Mouse (Mus musculus): ENCODE results near the gene Coro7. TPM values are rescaled to one million over a fixed set of nuclear protein-coding genes. Genes with fewer than 3 reads are reported as not detected.

Gene Coro7
- total RNA-seq, 1 experiment, result 14.4 TPM

DNA sequence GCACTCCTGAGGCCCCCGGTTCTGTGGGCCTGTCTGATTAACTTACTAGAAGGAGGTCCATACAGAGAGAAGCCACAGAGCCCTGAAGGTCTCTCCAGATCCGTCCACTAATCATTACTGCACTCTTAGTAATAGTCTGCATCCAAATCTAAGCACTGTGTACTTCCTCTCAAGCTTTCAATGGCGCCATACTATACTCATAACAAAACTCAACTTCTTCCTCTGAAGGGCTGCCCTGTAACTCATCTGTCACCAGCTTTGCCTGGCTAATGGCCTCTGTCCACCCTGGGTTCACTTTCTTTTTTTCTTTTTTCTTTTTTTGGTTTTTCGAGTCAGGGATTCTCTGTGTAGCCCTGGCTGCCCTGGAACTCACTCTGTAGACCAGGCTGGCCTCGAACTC lies 1.5 kb downstream of the Coro7 start:
- no peak for TF ChIP-seq MAFK (IDR thresholded peaks at IDR 0.05; ENCODE audit: insufficient read depth, low read depth, low read length)
- TF ChIP-seq ZNF384 (IDR thresholded peaks at IDR 0.05; ENCODE audit: low read depth, low read length), result no peak
- TF ChIP-seq CHD2 (IDR thresholded peaks at IDR 0.05; ENCODE audit: low read depth, low read length), result no peak
- no peak for TF ChIP-seq HCFC1 (IDR thresholded peaks at IDR 0.05; ENCODE audit: borderline replicate concordance, insufficient read depth, low read length)
- TF ChIP-seq ZC3H11A (IDR thresholded peaks at IDR 0.05; ENCODE audit: borderline replicate concordance, low read depth, low read length), result no peak
- Histone ChIP-seq H3K9ac (ENCODE audit: insufficient read depth, low read depth, low read length, poor library complexity, severe bottlenecking) (no peak overlapping the region), H3K4me3 (ENCODE audit: insufficient read depth in 1 of 2, low read depth in 1 of 2, low read length in 2 of 2, poor library complexity in 1 of 2, severe bottlenecking in 1 of 2) (no peak overlapping the region)

GRCm38 (mm10) chr16:4676836-4677235 lies 2.7 kb downstream of the Coro7 start:
- Histone ChIP-seq H3K36me3 (ENCODE audit: control insufficient read depth, insufficient read depth, low read length, poor library complexity, severe bottlenecking) (peaks cover 16% of the 10 kb centered on the region), H3K4me3 (ENCODE audit: insufficient read depth in 1 of 2, low read depth in 1 of 2, low read length in 2 of 2, poor library complexity in 1 of 2, severe bottlenecking in 1 of 2) (no peak overlapping the region), H3K9ac (ENCODE audit: insufficient read depth, low read depth, low read length, poor library complexity, severe bottlenecking) (no peak overlapping the region), H3K4me1 (ENCODE audit: control insufficient read depth in 2 of 2, insufficient read depth in 2 of 2, low read length in 2 of 2, poor library complexity in 1 of 2) (no peaks in the 10 kb centered on the region), H3K27ac (ENCODE audit: insufficient read depth, low read depth, low read length, poor library complexity, severe bottlenecking) (no peak overlapping the region), H3K9me3 (ENCODE audit: control insufficient read depth, insufficient read depth, low read depth, low read length) (no peaks in the 10 kb centered on the region)
- DNase-seq (ENCODE audit: low read depth, low spot score), result no peak
- in situ Hi-C loops (cut with MboI; ENCODE audit: low sequenced_read_pairs in 2 of 2, unreplicated experiment in 2 of 2), result no loop called here
- TF ChIP-seq CHD2 (IDR thresholded peaks at IDR 0.05; ENCODE audit: low read depth, low read length) (no peak), MAFK (IDR thresholded peaks at IDR 0.05; ENCODE audit: insufficient read depth, low read depth, low read length) (no peak), HCFC1 (IDR thresholded peaks at IDR 0.05; ENCODE audit: borderline replicate concordance, insufficient read depth, low read length) (no peak), ZNF384 (IDR thresholded peaks at IDR 0.05; ENCODE audit: low read depth, low read length) (no peak), ZC3H11A (IDR thresholded peaks at IDR 0.05; ENCODE audit: borderline replicate concordance, low read depth, low read length) (no peak)

More for the DNA sequence above, 1.5 kb downstream of the Coro7 start:
- in situ Hi-C loops (cut with MboI; ENCODE audit: low sequenced_read_pairs in 2 of 2, unreplicated experiment in 2 of 2), result no loop called here
- no peaks in the 10 kb centered on the region; a peak in 1 of 4 replicates for H3K4me1 ChIP-seq (ENCODE audit: control insufficient read depth in 2 of 2, insufficient read depth in 2 of 2, low read length in 2 of 2, poor library complexity in 1 of 2)
- H3K9me3 ChIP-seq (ENCODE audit: control insufficient read depth, insufficient read depth, low read depth, low read length), result no peaks in the 10 kb centered on the region
- H3K36me3 ChIP-seq (ENCODE audit: control insufficient read depth, insufficient read depth, low read length, poor library complexity, severe bottlenecking), result peaks cover 16% of the 10 kb centered on the region
- DNase-seq (ENCODE audit: low read depth, low spot score), result no peak
- H3K27ac ChIP-seq (ENCODE audit: insufficient read depth, low read depth, low read length, poor library complexity, severe bottlenecking), result no peak overlapping the region

DNA sequence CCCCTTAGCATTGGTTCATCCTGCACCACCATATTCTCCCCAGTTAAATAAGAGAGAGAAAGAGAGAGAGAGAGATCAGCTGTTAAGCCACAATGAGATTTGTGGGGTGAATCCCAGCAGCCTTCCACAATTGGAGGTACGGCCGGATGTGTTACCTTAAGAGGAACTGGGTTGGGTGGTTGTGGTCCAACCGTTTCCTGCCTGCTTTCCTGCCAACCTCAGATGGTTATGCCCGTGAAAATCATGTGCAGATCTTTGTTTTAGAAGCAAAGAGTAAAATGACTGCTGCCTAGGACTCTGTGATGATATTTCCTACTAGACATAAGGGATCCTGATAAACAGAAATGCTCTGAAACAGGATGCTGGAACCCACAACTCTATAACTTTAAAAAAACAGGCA lies 5.5 kb downstream of the Coro7 start:
- no peaks in the 10 kb centered on the region for H3K9me3 ChIP-seq (ENCODE audit: control insufficient read depth, insufficient read depth, low read depth, low read length)
- no peak for DNase-seq (ENCODE audit: low read depth, low spot score)
- in situ Hi-C loops (cut with MboI; ENCODE audit: low sequenced_read_pairs in 2 of 2, unreplicated experiment in 2 of 2), result no loop called here
- TF ChIP-seq HCFC1 (IDR thresholded peaks at IDR 0.05; ENCODE audit: borderline replicate concordance, insufficient read depth, low read length) (no peak), CHD2 (IDR thresholded peaks at IDR 0.05; ENCODE audit: low read depth, low read length) (no peak), ZNF384 (IDR thresholded peaks at IDR 0.05; ENCODE audit: low read depth, low read length) (no peak)
- H3K36me3 ChIP-seq (ENCODE audit: control insufficient read depth, insufficient read depth, low read length, poor library complexity, severe bottlenecking), result peaks cover 21% of the 10 kb centered on the region
- H3K4me1 ChIP-seq (ENCODE audit: control insufficient read depth in 2 of 2, insufficient read depth in 2 of 2, low read length in 2 of 2, poor library complexity in 1 of 2), result no peaks in the 10 kb centered on the region
- H3K9ac ChIP-seq (ENCODE audit: insufficient read depth, low read depth, low read length, poor library complexity, severe bottlenecking), result no peak overlapping the region
- no peak overlapping the region for H3K4me3 ChIP-seq (ENCODE audit: insufficient read depth in 1 of 2, low read depth in 1 of 2, low read length in 2 of 2, poor library complexity in 1 of 2, severe bottlenecking in 1 of 2)
- no peak overlapping the region for H3K27ac ChIP-seq (ENCODE audit: insufficient read depth, low read depth, low read length, poor library complexity, severe bottlenecking)

DNA sequence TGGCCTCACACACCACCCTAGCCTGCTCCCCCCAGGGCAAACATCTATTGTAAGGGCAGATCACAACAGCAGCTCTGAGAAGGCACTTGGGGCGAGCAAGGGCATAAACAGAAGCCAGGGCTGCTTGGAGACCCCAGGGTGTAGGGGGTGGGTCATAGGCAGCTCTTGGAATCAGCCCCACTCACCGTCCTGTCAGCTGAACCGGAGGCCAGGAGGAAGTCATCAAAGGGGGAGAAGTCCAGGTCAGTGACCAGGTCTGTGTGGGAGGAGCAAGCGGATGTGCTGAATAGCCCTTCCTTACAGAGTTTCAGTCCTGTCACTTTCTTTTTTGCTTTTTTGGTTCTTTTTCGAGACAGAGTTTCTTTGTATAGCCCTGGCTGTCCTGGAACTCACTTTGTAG lies 9.3 kb downstream of the Coro7 start:
- Histone ChIP-seq H3K36me3 (ENCODE audit: control insufficient read depth, insufficient read depth, low read length, poor library complexity, severe bottlenecking) (peaks cover 13% of the 10 kb centered on the region; the same call in 1 of the 2 replicates), H3K4me1 (ENCODE audit: control insufficient read depth in 2 of 2, insufficient read depth in 2 of 2, low read length in 2 of 2, poor library complexity in 1 of 2) (no peaks in the 10 kb centered on the region), H3K9me3 (ENCODE audit: control insufficient read depth, insufficient read depth, low read depth, low read length) (no peaks in the 10 kb centered on the region), H3K9ac (ENCODE audit: insufficient read depth, low read depth, low read length, poor library complexity, severe bottlenecking) (no peak overlapping the region), H3K4me3 (ENCODE audit: insufficient read depth in 1 of 2, low read depth in 1 of 2, low read length in 2 of 2, poor library complexity in 1 of 2, severe bottlenecking in 1 of 2) (no peak overlapping the region), H3K27ac (ENCODE audit: insufficient read depth, low read depth, low read length, poor library complexity, severe bottlenecking) (no peak overlapping the region)
- in situ Hi-C loops (cut with MboI; ENCODE audit: low sequenced_read_pairs in 2 of 2, unreplicated experiment in 2 of 2), result no loop called here
- no peak for DNase-seq (ENCODE audit: low read depth, low spot score)
- TF ChIP-seq ZC3H11A (IDR thresholded peaks at IDR 0.05; ENCODE audit: borderline replicate concordance, low read depth, low read length) (no peak), ZNF384 (IDR thresholded peaks at IDR 0.05; ENCODE audit: low read depth, low read length) (no peak), MAFK (IDR thresholded peaks at IDR 0.05; ENCODE audit: insufficient read depth, low read depth, low read length) (no peak), HCFC1 (IDR thresholded peaks at IDR 0.05; ENCODE audit: borderline replicate concordance, insufficient read depth, low read length) (no peak), CHD2 (IDR thresholded peaks at IDR 0.05; ENCODE audit: low read depth, low read length) (no peak)

Measured in ES-E14 (cell line).